Mouse (Mus musculus) liver, embryonic 15.5 days (tissue): ENCODE measurements around the gene D3Ertd751e. TPM values are rescaled to one million over a fixed set of nuclear protein-coding genes. Genes with fewer than 3 reads are reported as not detected.

ENCODE experiments used
- ATAC-seq: fragments of 200-750 bp; cut with Nextera tagmentation; 2 replicates; pipeline ENCODE4 v1.8.0; 2017; ENCODE audit warnings: moderate number of reproducible peaks, mild to moderate bottlenecking, moderate library complexity; ENCODE audit not compliant: insufficient read depth
- H3K27ac ChIP-seq: fragments of 300-500 bp; sonication (generic); replicated peaks from 2 replicates; pipeline ENCODE4 v1.5.1; 2015; ENCODE audit warnings: mild to moderate bottlenecking, inconsistent platforms
- H3K27me3 ChIP-seq: fragments of 300-500 bp; sonication (generic); 2 replicates; pipeline ENCODE4 v1.6.1; 2015; ENCODE audit warnings: mild to moderate bottlenecking, inconsistent platforms
- H3K36me3 ChIP-seq: fragments of 300-500 bp; sonication (generic); replicated peaks from 2 replicates; pipeline ENCODE4 v1.6.1; 2015; ENCODE audit warnings: moderate library complexity, mild to moderate bottlenecking, inconsistent platforms
- H3K4me1 ChIP-seq: fragments of 300-500 bp; sonication (generic); replicated peaks from 2 replicates; pipeline ENCODE4 v1.6.1; 2015; ENCODE audit warnings: inconsistent platforms
- H3K4me2 ChIP-seq: fragments of 300-500 bp; sonication (generic); 2 replicates; pipeline ENCODE4 v1.6.1; 2015; ENCODE audit warnings: moderate library complexity, mild to moderate bottlenecking, inconsistent platforms
- H3K4me3 ChIP-seq: fragments of 300-500 bp; sonication (generic); replicated peaks from 2 replicates; pipeline ENCODE4 v1.5.1; 2015; ENCODE audit warnings: mild to moderate bottlenecking, inconsistent platforms
- H3K9ac ChIP-seq: fragments of 300-500 bp; sonication (generic); 2 replicates; pipeline ENCODE4 v1.6.1; 2015; ENCODE audit warnings: moderate library complexity, mild to moderate bottlenecking, inconsistent platforms
- H3K9me3 ChIP-seq: fragments of 300-500 bp; sonication (generic); replicated peaks from 2 replicates; pipeline ENCODE4 v1.6.1; 2016; ENCODE audit warnings: inconsistent platforms
- WGBS: fragments of 180-500 bp; shearing (Covaris S2); methylation state at CpG from one replicate; pipeline ENCODE4 v1.1.7; 2015; ENCODE audit warnings: mixed read lengths; ENCODE audit not compliant: insufficient replicate concordance; 5-methylcytosine and 5-hydroxymethylcytosine counted together
- polyA plus RNA-seq: library from polyadenylated mRNA; unstranded; fragments of >200 nt; fragmentation: Nextera tagmentation; extraction: Ambion mirVana; gene quantifications from 2 replicates; pipeline ENCODE4 v1.2.1, GENCODE M21; 2015

D3Ertd751e gene
- polyA plus RNA-seq = 4.3 and 4.6 TPM in 2 replicates

DNA sequence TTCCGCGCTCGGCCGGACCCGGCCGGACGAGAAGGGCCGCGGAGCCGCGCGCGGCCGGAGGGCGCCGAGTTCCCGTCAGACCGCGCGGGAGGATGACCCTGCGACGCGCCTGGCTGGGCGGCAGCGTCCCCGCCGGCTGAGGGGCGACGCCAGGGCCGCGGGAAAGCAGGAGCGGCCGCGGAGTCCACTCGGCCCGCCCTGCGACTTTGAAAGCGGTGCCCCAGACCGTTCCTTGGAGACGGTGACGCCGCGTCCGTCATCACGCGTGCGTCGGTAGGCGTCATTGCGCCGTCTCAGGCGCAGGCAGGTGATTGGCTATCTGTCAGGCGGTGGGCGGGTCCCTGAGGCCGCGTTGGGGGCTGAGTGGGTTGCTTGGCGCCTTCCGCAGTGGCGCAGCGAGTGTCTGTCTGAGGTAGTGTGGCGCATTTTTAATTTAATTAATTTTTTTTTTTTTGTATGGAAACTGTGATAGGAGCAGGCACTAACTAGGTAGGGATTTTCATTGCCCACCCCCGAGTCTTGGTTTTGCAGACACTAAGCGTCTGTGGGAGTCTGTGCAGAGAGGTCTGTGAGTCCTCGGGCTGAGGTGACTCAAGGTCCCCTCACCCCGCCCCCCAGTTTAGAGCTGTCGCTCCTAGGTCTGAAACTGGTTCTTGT, at the start of gene D3Ertd751e, which contains the start of gene Sclt1:
TSS of gene D3Ertd751e (plus strand) at position 334 of the 657 bp plus-strand sequence.
TSS of gene Sclt1 (minus strand) at position 237 of the 657 bp plus-strand sequence.
- WGBS = under 1% methylated on average over 66 of the region's 66 CpGs
- peak; percentile 99 for ATAC-seq

DNA sequence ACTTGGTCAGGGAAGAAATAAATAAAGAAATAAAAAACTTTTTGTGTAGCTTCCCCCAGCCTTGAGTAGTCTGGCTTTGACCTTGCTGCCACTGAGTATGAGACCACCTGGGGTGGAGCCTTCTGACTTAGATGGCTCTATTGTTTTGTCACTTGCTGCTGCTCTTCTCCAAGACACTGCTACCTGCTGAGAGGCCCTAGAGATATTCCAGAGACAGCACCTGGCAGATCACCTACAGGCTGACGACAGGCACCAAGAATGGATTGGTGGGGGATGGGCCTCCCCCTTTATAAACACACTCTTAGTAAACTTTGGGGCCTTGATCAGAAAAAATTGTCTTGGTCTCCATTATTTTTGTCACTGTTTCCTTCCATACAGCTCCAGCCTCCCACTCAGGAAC, 46.7 kb upstream of the D3Ertd751e start:
- H3K36me3 ChIP-seq = no peaks in the 10 kb centered on the region
- no peak overlapping the region for H3K9ac ChIP-seq
- H3K9me3 ChIP-seq = no peaks in the 10 kb centered on the region
- no peak for ATAC-seq
- H3K27ac ChIP-seq = no peak overlapping the region
- no peaks in the 10 kb centered on the region; the same call in 1 of the 2 replicates for H3K4me1 ChIP-seq
- WGBS = 77% methylated on average over 1 of the region's 1 CpGs
- no peak overlapping the region for H3K4me3 ChIP-seq
- H3K27me3 ChIP-seq = no peaks in the 10 kb centered on the region
- H3K4me2 ChIP-seq = no peak overlapping the region

More for the DNA sequence above, at the start of gene D3Ertd751e, which contains the start of gene Sclt1:
- Histone ChIP-seq H3K4me1 (peaks cover 22% of the 10 kb centered on the region), H3K4me3 (peak within 1 kb of the TSS; percentile 89), H3K36me3 (no peaks in the 10 kb centered on the region), H3K4me2 (peak within 1 kb of the TSS; percentile 88), H3K9ac (peak within 1 kb of the TSS; percentile 93), H3K27me3 (no peaks in the 10 kb centered on the region), H3K27ac (peak within 1 kb of the TSS; percentile 91), H3K9me3 (no peaks in the 10 kb centered on the region)

DNA sequence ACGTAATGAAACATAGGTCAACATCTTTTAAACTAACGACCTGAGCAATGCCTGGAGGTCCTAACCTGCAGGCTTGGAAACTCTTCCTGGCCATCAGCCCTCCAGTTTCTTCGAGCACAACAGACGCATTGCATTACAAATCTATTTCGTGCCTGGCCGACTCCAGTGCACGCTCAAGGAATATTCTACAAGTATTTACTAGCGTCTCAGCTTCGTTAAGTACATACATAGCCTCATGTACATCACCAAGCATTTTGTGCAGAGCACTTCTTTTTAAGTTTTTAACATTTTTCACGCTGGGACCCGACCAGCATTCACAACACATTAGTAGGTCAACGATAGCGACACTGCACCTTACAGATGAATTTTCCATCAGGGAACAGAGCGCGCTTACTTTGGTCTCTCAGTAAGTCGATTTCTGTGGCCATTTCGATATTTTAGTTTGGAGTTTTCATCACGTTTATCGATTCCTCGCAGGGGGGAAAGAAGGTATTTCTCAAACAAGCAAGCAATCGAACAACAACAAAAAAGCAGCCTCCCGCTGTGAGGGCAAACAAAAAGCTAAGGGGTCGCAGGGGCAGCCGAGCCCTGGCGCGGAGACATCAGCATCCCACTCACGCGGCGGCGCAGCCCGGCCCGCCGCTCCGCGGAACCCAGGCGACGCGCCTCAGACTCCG, 672 bp upstream of the D3Ertd751e start:
- no peaks in the 10 kb centered on the region for H3K9me3 ChIP-seq
- H3K4me2 ChIP-seq = peak overlapping the region; percentile 88
- peak overlapping the region; percentile 89 for H3K4me3 ChIP-seq
- under 1% methylated on average over 39 of the region's 39 CpGs for WGBS
- no peaks in the 10 kb centered on the region for H3K27me3 ChIP-seq
- H3K36me3 ChIP-seq = no peaks in the 10 kb centered on the region
- no peak for ATAC-seq
- peak overlapping the region; percentile 91 for H3K27ac ChIP-seq
- peak overlapping the region; percentile 93 for H3K9ac ChIP-seq
- H3K4me1 ChIP-seq = peaks cover 22% of the 10 kb centered on the region

DNA sequence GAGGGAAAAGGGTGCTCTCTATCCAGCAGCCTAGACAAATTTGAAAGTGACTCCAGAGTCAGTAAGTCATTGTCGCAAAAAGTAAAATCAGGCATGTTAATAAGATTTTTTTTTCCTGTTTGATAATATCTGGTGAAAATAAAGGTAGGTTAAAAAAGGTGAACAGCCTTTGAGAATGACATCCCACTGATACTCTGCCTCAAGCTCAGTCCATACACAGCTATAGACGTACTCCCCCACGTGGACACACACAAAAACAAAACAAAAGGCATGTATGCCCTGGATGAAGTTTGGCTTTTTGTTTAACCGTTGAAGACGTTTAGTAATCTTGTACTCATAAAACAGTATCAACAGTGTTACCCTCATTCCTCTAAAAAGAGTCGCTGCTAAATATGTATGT, 1.0 kb downstream of the D3Ertd751e start:
- Histone ChIP-seq H3K4me1 (peaks cover 22% of the 10 kb centered on the region), H3K36me3 (no peaks in the 10 kb centered on the region), H3K27me3 (no peaks in the 10 kb centered on the region), H3K9me3 (no peaks in the 10 kb centered on the region), H3K27ac (no peak overlapping the region; the same call in 1 of the 2 replicates), H3K9ac (peak overlapping the region; percentile 93; the same call in 1 of the 2 replicates), H3K4me2 (peak overlapping the region; percentile 88), H3K4me3 (peak overlapping the region; percentile 89)
- 42% methylated on average over 6 of the region's 6 CpGs for WGBS
- no peak for ATAC-seq

DNA sequence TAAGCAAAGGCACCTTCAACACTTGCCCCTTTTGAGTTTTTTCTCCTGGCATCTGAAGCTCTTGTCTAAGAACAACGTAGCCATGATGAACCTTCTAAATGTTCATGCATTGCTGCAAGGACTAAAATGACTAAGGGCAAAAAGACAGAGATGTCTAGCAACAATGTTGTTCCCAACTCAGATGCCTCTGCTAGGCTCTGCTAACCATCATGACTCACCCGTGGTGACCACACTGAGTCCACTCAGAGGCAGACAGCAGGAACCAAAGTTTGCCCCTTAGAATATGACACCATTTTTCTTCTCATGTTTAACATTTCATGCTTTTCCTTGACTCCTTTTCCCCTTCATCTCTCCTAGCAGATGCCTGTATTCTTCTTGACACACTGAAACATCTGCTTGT, 12.1 kb downstream of the D3Ertd751e start:
- H3K4me2 ChIP-seq = no peak overlapping the region
- no peaks in the 10 kb centered on the region for H3K4me1 ChIP-seq
- ATAC-seq = no peak
- H3K9me3 ChIP-seq = no peaks in the 10 kb centered on the region
- no peaks in the 10 kb centered on the region for H3K27me3 ChIP-seq
- H3K36me3 ChIP-seq = no peaks in the 10 kb centered on the region
- H3K27ac ChIP-seq = no peak overlapping the region
- H3K9ac ChIP-seq = no peak overlapping the region
- no peak overlapping the region for H3K4me3 ChIP-seq
- 55% methylated on average over 2 of the region's 2 CpGs for WGBS

DNA sequence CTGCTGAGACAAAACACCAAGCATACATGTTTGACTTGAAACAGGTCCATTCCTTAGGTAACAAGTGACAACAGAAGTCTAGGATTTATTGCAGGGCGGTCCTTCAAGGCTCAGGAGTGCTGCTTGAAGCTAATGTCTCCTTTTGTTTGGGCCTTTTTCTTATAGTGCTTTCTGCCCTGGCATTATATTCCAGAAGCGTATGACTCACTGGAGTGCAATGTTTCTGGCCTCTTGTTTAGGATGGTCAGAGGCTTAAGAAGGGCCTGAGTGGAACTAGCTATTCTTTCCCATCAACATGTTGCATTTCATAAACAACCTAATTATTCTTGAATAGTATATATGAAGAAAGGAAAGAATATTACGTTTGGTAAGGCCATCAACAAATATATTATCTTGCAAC, 19.7 kb downstream of the D3Ertd751e start:
- no peak overlapping the region for H3K4me3 ChIP-seq
- 59% methylated on average over 3 of the region's 3 CpGs for WGBS
- H3K4me1 ChIP-seq = no peaks in the 10 kb centered on the region
- H3K36me3 ChIP-seq = no peaks in the 10 kb centered on the region
- no peaks in the 10 kb centered on the region for H3K9me3 ChIP-seq
- no peak overlapping the region for H3K27ac ChIP-seq
- no peak overlapping the region for H3K4me2 ChIP-seq
- no peak for ATAC-seq
- no peaks in the 10 kb centered on the region for H3K27me3 ChIP-seq
- H3K9ac ChIP-seq = no peak overlapping the region

DNA sequence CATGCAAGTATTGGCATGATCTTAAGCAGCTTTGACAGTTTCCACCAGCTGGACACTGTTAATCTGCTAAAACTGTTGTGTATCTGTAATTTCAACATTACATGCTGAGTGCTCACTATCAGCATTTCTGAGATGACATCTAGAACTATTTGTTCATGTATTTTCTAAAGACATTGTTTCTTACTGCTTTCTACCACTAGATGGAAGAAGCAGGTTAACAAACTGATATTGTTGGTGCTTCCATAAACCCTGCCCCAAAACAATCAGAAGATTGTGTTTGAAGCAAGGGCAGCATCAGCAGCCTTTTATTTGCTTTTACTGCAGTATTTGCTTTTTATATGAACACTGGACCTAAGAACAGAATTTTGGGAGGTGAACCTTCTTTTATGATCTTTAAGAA, 70.0 kb downstream of the D3Ertd751e start:
- Histone ChIP-seq H3K36me3 (no peaks in the 10 kb centered on the region), H3K9me3 (no peaks in the 10 kb centered on the region), H3K9ac (no peak overlapping the region), H3K27me3 (no peaks in the 10 kb centered on the region), H3K27ac (no peak overlapping the region), H3K4me3 (no peak overlapping the region), H3K4me1 (no peaks in the 10 kb centered on the region), H3K4me2 (no peak overlapping the region)
- no peak for ATAC-seq

Other genes starting within 250 kb of the D3Ertd751e start
- 8.0 and 8.8 TPM in 2 replicates for gene Jade1, start 186.9 kb upstream of the D3Ertd751e start, polyA plus RNA-seq
- 4.5 and 4.7 TPM in 2 replicates for gene Sclt1, start 97 bp upstream of the D3Ertd751e start, polyA plus RNA-seq